Mouse (Mus musculus): ENCODE results near the gene Atp11b. TPM values are rescaled to one million over a fixed set of nuclear protein-coding genes. Genes with fewer than 3 reads are reported as not detected.

Gene Atp11b
- polyA plus RNA-seq (2014; fragmentation: Nextera tagmentation; extraction: Ambion mirVana) = 25.0 and 29.7 TPM in 2 replicates

GRCm38 (mm10) chr3:35753825-35754767 is at the start of gene Atp11b:
Gene Atp11b (plus strand): TSS chr3:35754106.
- peak within 1 kb of the TSS; percentile 91 for H3K9ac ChIP-seq (ENCODE audit: low read length)
- no peaks in the 10 kb centered on the region for H3K36me3 ChIP-seq (ENCODE audit: control insufficient read depth, insufficient read depth, low read length)
- peak within 1 kb of the TSS; percentile 72 for H3K4me2 ChIP-seq (ENCODE audit: low read length)
- H3K9me3 ChIP-seq (replicated peaks; ENCODE audit: control insufficient read depth, low read length) = no peaks in the 10 kb centered on the region
- H3K4me3 ChIP-seq (ENCODE audit: low read depth, low read length) = peak within 1 kb of the TSS; percentile 91
- no peaks in the 10 kb centered on the region for H3K4me1 ChIP-seq (ENCODE audit: control insufficient read depth, insufficient read depth, low read length)
- H3K27me3 ChIP-seq (replicated peaks; ENCODE audit: control insufficient read depth, insufficient read depth, low read length) = no peaks in the 10 kb centered on the region
- under 1% methylated on average over 87 of the region's 114 CpGs for WGBS
- peak within 1 kb of the TSS; percentile 87 for H3K27ac ChIP-seq (ENCODE audit: low read depth, low read length)
- DNase-seq (ENCODE audit: low spot score) (peak; percentile 82), ATAC-seq (peak; percentile 95)

GRCm38 (mm10) chr3:35704328-35704613 is 49.6 kb upstream of the Atp11b start:
- Histone ChIP-seq H3K36me3 (ENCODE audit: control insufficient read depth, insufficient read depth, low read length) (no peaks in the 10 kb centered on the region), H3K4me2 (ENCODE audit: low read length) (no peak overlapping the region), H3K27me3 (replicated peaks; ENCODE audit: control insufficient read depth, insufficient read depth, low read length) (no peaks in the 10 kb centered on the region), H3K9me3 (replicated peaks; ENCODE audit: control insufficient read depth, low read length) (no peaks in the 10 kb centered on the region), H3K4me3 (ENCODE audit: low read depth, low read length) (no peak overlapping the region), H3K27ac (ENCODE audit: low read depth, low read length) (no peak overlapping the region), H3K4me1 (ENCODE audit: control insufficient read depth, insufficient read depth, low read length) (no peaks in the 10 kb centered on the region), H3K9ac (ENCODE audit: low read length) (no peak overlapping the region)
- 84% methylated on average over 4 of the region's 4 CpGs for WGBS
- ATAC-seq (no peak), DNase-seq (ENCODE audit: low spot score) (no peak)

GRCm38 (mm10) chr3:35719531-35720205 is 34.2 kb upstream of the Atp11b start:
- H3K4me3 ChIP-seq (ENCODE audit: low read depth, low read length) = no peak overlapping the region
- ATAC-seq = no peak

GRCm38 (mm10) chr3:35720801-35721200 is 33.1 kb upstream of the Atp11b start:
- no peak for ATAC-seq
- WGBS = 75% methylated on average over 3 of the region's 3 CpGs

More at GRCm38 (mm10) chr3:35719531-35720205, 34.2 kb upstream of the Atp11b start:
- Histone ChIP-seq H3K9me3 (replicated peaks; ENCODE audit: control insufficient read depth, low read length) (no peaks in the 10 kb centered on the region), H3K9ac (ENCODE audit: low read length) (no peak overlapping the region), H3K36me3 (ENCODE audit: control insufficient read depth, insufficient read depth, low read length) (no peaks in the 10 kb centered on the region), H3K27ac (ENCODE audit: low read depth, low read length) (no peak overlapping the region), H3K27me3 (replicated peaks; ENCODE audit: control insufficient read depth, insufficient read depth, low read length) (no peaks in the 10 kb centered on the region), H3K4me1 (ENCODE audit: control insufficient read depth, insufficient read depth, low read length) (no peaks in the 10 kb centered on the region), H3K4me2 (ENCODE audit: low read length) (no peak overlapping the region)
- WGBS = 87% methylated on average over 8 of the region's 8 CpGs
- DNase-seq (ENCODE audit: low spot score) = no peak

GRCm38 (mm10) chr3:35721818-35722446 is 32.0 kb upstream of the Atp11b start:
- WGBS = 86% methylated on average over 4 of the region's 4 CpGs
- ATAC-seq = no peak
- DNase-seq (ENCODE audit: low spot score) = no peak
- Histone ChIP-seq H3K36me3 (ENCODE audit: control insufficient read depth, insufficient read depth, low read length) (no peaks in the 10 kb centered on the region), H3K9me3 (replicated peaks; ENCODE audit: control insufficient read depth, low read length) (no peaks in the 10 kb centered on the region), H3K4me1 (ENCODE audit: control insufficient read depth, insufficient read depth, low read length) (no peaks in the 10 kb centered on the region), H3K4me3 (ENCODE audit: low read depth, low read length) (no peak overlapping the region), H3K4me2 (ENCODE audit: low read length) (no peak overlapping the region), H3K27me3 (replicated peaks; ENCODE audit: control insufficient read depth, insufficient read depth, low read length) (no peaks in the 10 kb centered on the region), H3K9ac (ENCODE audit: low read length) (no peak overlapping the region), H3K27ac (ENCODE audit: low read depth, low read length) (no peak overlapping the region)

More at GRCm38 (mm10) chr3:35720801-35721200, 33.1 kb upstream of the Atp11b start:
- no peak overlapping the region for H3K4me2 ChIP-seq (ENCODE audit: low read length)
- H3K27ac ChIP-seq (ENCODE audit: low read depth, low read length) = no peak overlapping the region
- no peaks in the 10 kb centered on the region for H3K4me1 ChIP-seq (ENCODE audit: control insufficient read depth, insufficient read depth, low read length)
- no peaks in the 10 kb centered on the region for H3K27me3 ChIP-seq (replicated peaks; ENCODE audit: control insufficient read depth, insufficient read depth, low read length)
- no peak overlapping the region for H3K4me3 ChIP-seq (ENCODE audit: low read depth, low read length)
- no peak for DNase-seq (ENCODE audit: low spot score)
- H3K36me3 ChIP-seq (ENCODE audit: control insufficient read depth, insufficient read depth, low read length) = no peaks in the 10 kb centered on the region
- H3K9ac ChIP-seq (ENCODE audit: low read length) = no peak overlapping the region
- H3K9me3 ChIP-seq (replicated peaks; ENCODE audit: control insufficient read depth, low read length) = no peaks in the 10 kb centered on the region

GRCm38 (mm10) chr3:35722811-35723210 is 31.1 kb upstream of the Atp11b start:
- Histone ChIP-seq H3K9ac (ENCODE audit: low read length) (no peak overlapping the region), H3K4me1 (ENCODE audit: control insufficient read depth, insufficient read depth, low read length) (no peaks in the 10 kb centered on the region), H3K4me2 (ENCODE audit: low read length) (no peak overlapping the region), H3K27ac (ENCODE audit: low read depth, low read length) (no peak overlapping the region), H3K4me3 (ENCODE audit: low read depth, low read length) (no peak overlapping the region), H3K27me3 (replicated peaks; ENCODE audit: control insufficient read depth, insufficient read depth, low read length) (no peaks in the 10 kb centered on the region), H3K36me3 (ENCODE audit: control insufficient read depth, insufficient read depth, low read length) (no peaks in the 10 kb centered on the region), H3K9me3 (replicated peaks; ENCODE audit: control insufficient read depth, low read length) (no peaks in the 10 kb centered on the region)
- WGBS = 87% methylated on average over 7 of the region's 7 CpGs
- DNase-seq (ENCODE audit: low spot score) = no peak
- no peak for ATAC-seq

- Histone ChIP-seq H3K36me3 (ENCODE audit: control insufficient read depth, insufficient read depth, low read length) (no peaks in the 10 kb centered on the region), H3K4me2 (ENCODE audit: low read length) (no peak overlapping the region), H3K4me1 (ENCODE audit: control insufficient read depth, insufficient read depth, low read length) (no peaks in the 10 kb centered on the region), H3K9me3 (replicated peaks; ENCODE audit: control insufficient read depth, low read length) (no peaks in the 10 kb centered on the region), H3K27me3 (replicated peaks; ENCODE audit: control insufficient read depth, insufficient read depth, low read length) (no peaks in the 10 kb centered on the region), H3K4me3 (ENCODE audit: low read depth, low read length) (no peak overlapping the region), H3K9ac (ENCODE audit: low read length) (no peak overlapping the region), H3K27ac (ENCODE audit: low read depth, low read length) (no peak overlapping the region)
- DNase-seq (ENCODE audit: low spot score) (no peak), ATAC-seq (no peak)
- WGBS = 61% methylated on average over 9 of the region's 9 CpGs
Observed at GRCm38 (mm10) chr3:35723586-35724322, 30.2 kb upstream of the Atp11b start.

- H3K9me3 ChIP-seq (replicated peaks; ENCODE audit: control insufficient read depth, low read length) = no peaks in the 10 kb centered on the region
- H3K4me3 ChIP-seq (ENCODE audit: low read depth, low read length) = no peak overlapping the region
- H3K4me1 ChIP-seq (ENCODE audit: control insufficient read depth, insufficient read depth, low read length) = no peaks in the 10 kb centered on the region
- H3K27me3 ChIP-seq (replicated peaks; ENCODE audit: control insufficient read depth, insufficient read depth, low read length) = no peaks in the 10 kb centered on the region
- no peak overlapping the region for H3K27ac ChIP-seq (ENCODE audit: low read depth, low read length)
- DNase-seq (ENCODE audit: low spot score) (no peak), ATAC-seq (no peak)
- no peak overlapping the region for H3K4me2 ChIP-seq (ENCODE audit: low read length)
- 23% methylated on average over 7 of the region's 7 CpGs for WGBS
- no peak overlapping the region for H3K9ac ChIP-seq (ENCODE audit: low read length)
- no peaks in the 10 kb centered on the region for H3K36me3 ChIP-seq (ENCODE audit: control insufficient read depth, insufficient read depth, low read length)
Observed at GRCm38 (mm10) chr3:35725096-35725495, 28.8 kb upstream of the Atp11b start.
